Mouse (Mus musculus) heart, postnatal 0 days (tissue): ENCODE measurements around the gene Il1rapl2.

Experiments
- CTCF ChIP-seq: IDR thresholded peaks from 2 replicates; pipeline ENCODE4 v1.5.1; 2016; ENCODE audit warnings: antibody characterized with exemption, control low read depth, low read depth
- EP300 ChIP-seq: IDR thresholded peaks from 2 replicates; pipeline ENCODE4 v1.6.1; 2016; ENCODE audit warnings: antibody characterized with exemption, low read depth

- TF ChIP-seq EP300 (no peak), CTCF (no peak)
Measured at GRCm38 (mm10) chrX:137548348-137548747, 22.1 kb upstream of the Il1rapl2 start.
